Mouse (Mus musculus) liver, embryonic 14.5 days (tissue): ENCODE data around the gene Upp2. TPM values are rescaled to one million over a fixed set of nuclear protein-coding genes. Genes with fewer than 3 reads are reported as not detected.

Experiments used
- ATAC-seq: fragments of 200-750 bp; cut with Nextera tagmentation; 2 replicates; pipeline ENCODE4 v1.8.0; 2017; ENCODE audit warnings: moderate number of reproducible peaks, mild to moderate bottlenecking, moderate library complexity; ENCODE audit not compliant: insufficient read depth
- DNase-seq, 3 experiments: peaks; one replicate each; pipeline ENCODE4 v3.0.0-alpha.2; 2012 to 2013; ENCODE audit warnings: low read depth in 3 of 3, low spot score in 3 of 3
- H3K27ac ChIP-seq: fragments of 300-500 bp; sonication (generic); 2 replicates; pipeline ENCODE4 v1.5.1; 2014; ENCODE audit warnings: moderate library complexity, mild to moderate bottlenecking, control low read depth, inconsistent platforms
- H3K27me3 ChIP-seq: fragments of 300-500 bp; sonication (generic); 2 replicates; pipeline ENCODE4 v1.6.1; 2014; ENCODE audit warnings: mild to moderate bottlenecking, low read length, moderate library complexity; ENCODE audit not compliant: control insufficient read depth, insufficient read depth
- H3K36me3 ChIP-seq: fragments of 300-500 bp; sonication (generic); replicated peaks from 2 replicates; pipeline ENCODE4 v1.6.1; 2014; ENCODE audit warnings: low read depth; ENCODE audit not compliant: control insufficient read depth, insufficient read depth
- H3K4me1 ChIP-seq, 2 experiments: fragments of 200-500 bp in 1 of 2; fragments of 300-500 bp in 1 of 2; sonication (generic) in 1 of 2; replicated peaks; 2 replicates each; pipeline ENCODE4 v1.6.1; 2012 to 2014; ENCODE audit warnings: antibody characterized with exemption in 1 of 2, inconsistent platforms in 1 of 2, low read length in 1 of 2; ENCODE audit not compliant: control insufficient read depth in 2 of 2, insufficient read depth in 2 of 2
- H3K4me2 ChIP-seq: fragments of 300-500 bp; sonication (generic); 2 replicates; pipeline ENCODE4 v1.6.1; 2014; ENCODE audit warnings: low read depth, mild to moderate bottlenecking, control low read depth, moderate library complexity
- H3K4me3 ChIP-seq, 2 experiments: fragments of 200-500 bp in 1 of 2; fragments of 300-500 bp in 1 of 2; sonication (generic) in 1 of 2; 2 replicates each; pipeline ENCODE4 v1.5.1; 2012 to 2014; ENCODE audit warnings: low read depth in 2 of 2, low read length in 2 of 2, mild to moderate bottlenecking in 2 of 2, control low read depth in 1 of 2, inconsistent platforms in 1 of 2, moderate library complexity in 1 of 2; ENCODE audit not compliant: insufficient read depth in 1 of 2
- H3K9ac ChIP-seq: fragments of 300-500 bp; sonication (generic); replicated peaks from 2 replicates; pipeline ENCODE4 v1.6.1; 2014; ENCODE audit warnings: mild to moderate bottlenecking, control low read depth, moderate library complexity
- H3K9me3 ChIP-seq: fragments of 300-500 bp; sonication (generic); 2 replicates; pipeline ENCODE4 v1.6.1; 2016; ENCODE audit warnings: low read length, mixed read lengths; ENCODE audit not compliant: control insufficient read depth
- CTCF ChIP-seq: IDR thresholded peaks from 2 replicates; pipeline ENCODE4 v1.5.1; 2016; ENCODE audit warnings: antibody characterized with exemption, low read depth, control low read depth
- EP300 ChIP-seq: IDR thresholded peaks from 2 replicates; pipeline ENCODE4 v1.6.1; 2016; ENCODE audit warnings: antibody characterized with exemption, low read depth
- WGBS: fragments of 180-500 bp; shearing (Covaris S2); extraction: QIAGEN DNeasy Blood & Tissue Kit; methylation state at CpG from one replicate; pipeline ENCODE4 v1.1.7; 2014; ENCODE audit not compliant: insufficient replicate concordance; 5-methylcytosine and 5-hydroxymethylcytosine counted together
- polyA plus RNA-seq, 2 experiments: library from polyadenylated mRNA; depleted of rRNA in 1 of 2; stranded (reverse) in 1 of 2; unstranded in 1 of 2; fragments of >200 nt; fragmentation: Nextera tagmentation in 1 of 2; extraction: Ambion mirVana in 1 of 2; gene quantifications; 2 replicates each; pipeline versions ENCODE4 v1.2.1 to v1.2.3; 2012 to 2014

Gene Upp2
- polyA plus RNA-seq, 2 experiments = 1.1 to 1.4 TPM

- no peak for DNase-seq
- TF ChIP-seq CTCF (no peak), EP300 (no peak)
- H3K4me2 ChIP-seq = no peak overlapping the region
- 48% methylated on average over 3 of the region's 3 CpGs for WGBS
- no peaks in the 10 kb centered on the region for H3K36me3 ChIP-seq
- H3K27me3 ChIP-seq = no peaks in the 10 kb centered on the region
- no peak for ATAC-seq
- no peak overlapping the region for H3K4me3 ChIP-seq
- no peak overlapping the region for H3K9ac ChIP-seq
- H3K27ac ChIP-seq = no peak overlapping the region
- no peaks in the 10 kb centered on the region for H3K4me1 ChIP-seq
- H3K9me3 ChIP-seq = no peaks in the 10 kb centered on the region
Measured at GRCm38 (mm10) chr2:58704576-58704975, 137.5 kb downstream of the Upp2 start.

- WGBS = 60% methylated on average over 3 of the region's 3 CpGs
- Histone ChIP-seq H3K27ac (no peak overlapping the region), H3K9me3 (no peaks in the 10 kb centered on the region), H3K4me3 (no peak overlapping the region), H3K36me3 (no peaks in the 10 kb centered on the region), H3K27me3 (no peaks in the 10 kb centered on the region), H3K4me2 (no peak overlapping the region), H3K9ac (no peak overlapping the region), H3K4me1 (0 out of 4 replicates have a peak, but pooled peaks cover 0 to 3% of the 10 kb centered on the region in 2 experiments)
- DNase-seq (no peak), ATAC-seq (no peak)
- TF ChIP-seq EP300 (no peak), CTCF (no peak)
Measured at GRCm38 (mm10) chr2:58707676-58708075, 140.6 kb downstream of the Upp2 start.

- Histone ChIP-seq H3K4me2 (no peak overlapping the region), H3K27ac (no peak overlapping the region), H3K27me3 (no peaks in the 10 kb centered on the region), H3K36me3 (no peaks in the 10 kb centered on the region), H3K9ac (no peak overlapping the region), H3K4me3 (no peak overlapping the region), H3K9me3 (no peaks in the 10 kb centered on the region), H3K4me1 (0 out of 4 replicates have a peak, but pooled peaks cover 0 to 3% of the 10 kb centered on the region in 2 experiments)
- no peak for DNase-seq
- TF ChIP-seq CTCF (no peak), EP300 (no peak)
- ATAC-seq = no peak
- WGBS = 60% methylated on average over 5 of the region's 5 CpGs
Measured at GRCm38 (mm10) chr2:58710234-58710633, 143.1 kb downstream of the Upp2 start.

- Histone ChIP-seq H3K9ac (no peak overlapping the region), H3K27me3 (no peaks in the 10 kb centered on the region), H3K4me3 (no peak overlapping the region), H3K4me1 (0 out of 4 replicates have a peak, but pooled peaks cover 0 to 3% of the 10 kb centered on the region in 2 experiments), H3K9me3 (no peaks in the 10 kb centered on the region), H3K4me2 (no peak overlapping the region), H3K27ac (no peak overlapping the region), H3K36me3 (no peaks in the 10 kb centered on the region)
- 57% methylated on average over 4 of the region's 4 CpGs for WGBS
- ATAC-seq (no peak), DNase-seq (no peak)
- no peak for TF ChIP-seq EP300
- no peak for TF ChIP-seq CTCF
Measured at GRCm38 (mm10) chr2:58711049-58711448, 144.0 kb downstream of the Upp2 start.

GRCm38 (mm10) chr2:58711491-58711890 is 144.4 kb downstream of the Upp2 start:
- H3K9ac ChIP-seq = no peak overlapping the region
- no peak for DNase-seq
- 57% methylated on average over 2 of the region's 2 CpGs for WGBS
- H3K4me2 ChIP-seq = no peak overlapping the region
- no peak overlapping the region for H3K27ac ChIP-seq
- no peak for ATAC-seq
- no peaks in the 10 kb centered on the region for H3K9me3 ChIP-seq
- no peak for TF ChIP-seq EP300
- no peak for TF ChIP-seq CTCF
- no peaks in the 10 kb centered on the region for H3K27me3 ChIP-seq
- H3K36me3 ChIP-seq = no peaks in the 10 kb centered on the region
- 0 out of 4 replicates have a peak, but pooled peaks cover 0 to 3% of the 10 kb centered on the region in 2 experiments for H3K4me1 ChIP-seq
- no peak overlapping the region for H3K4me3 ChIP-seq
